Mouse (Mus musculus) midbrain, postnatal 0 days (tissue): ENCODE data around the gene Slc26a1. TPM values are rescaled to one million over a fixed set of nuclear protein-coding genes. Genes with fewer than 3 reads are reported as not detected.

Experiments used
- ATAC-seq: fragments of 200-750 bp; cut with Nextera tagmentation; 2 replicates; pipeline ENCODE4 v1.8.0; 2017; ENCODE audit warnings: moderate number of reproducible peaks, mild to moderate bottlenecking, moderate TSS enrichment, moderate library complexity; ENCODE audit not compliant: low FRiP score
- DNase-seq: peaks from one replicate; pipeline ENCODE4 v3.0.0-alpha.2; 2015; ENCODE audit warnings: low spot score
- H3K27ac ChIP-seq: fragments of 300-500 bp; sonication (generic); 2 replicates; pipeline ENCODE4 v1.5.1; 2014; ENCODE audit warnings: low read depth, mild to moderate bottlenecking, low read length, mixed read lengths
- H3K27me3 ChIP-seq: fragments of 300-500 bp; sonication (generic); 2 replicates; pipeline ENCODE4 v1.6.1; 2014; ENCODE audit warnings: low read length, control low read depth, mixed read lengths; ENCODE audit not compliant: insufficient read depth
- H3K36me3 ChIP-seq: fragments of 300-500 bp; sonication (generic); 2 replicates; pipeline ENCODE4 v1.6.1; 2014; ENCODE audit warnings: low read length, control low read depth, mixed read lengths; ENCODE audit not compliant: insufficient read depth
- H3K4me1 ChIP-seq: fragments of 300-500 bp; sonication (generic); 2 replicates; pipeline ENCODE4 v1.6.1; 2014; ENCODE audit warnings: mild to moderate bottlenecking, control low read depth, antibody characterized with exemption, low read length, mixed read lengths; ENCODE audit not compliant: insufficient read depth
- H3K4me2 ChIP-seq: fragments of 300-500 bp; sonication (generic); 2 replicates; pipeline ENCODE4 v1.6.1; 2014; ENCODE audit warnings: low read depth, mild to moderate bottlenecking, low read length, mixed read lengths; ENCODE audit not compliant: poor library complexity, severe bottlenecking
- H3K4me3 ChIP-seq: fragments of 300-500 bp; sonication (generic); 2 replicates; pipeline ENCODE4 v1.5.1; 2014; ENCODE audit warnings: low read depth, mild to moderate bottlenecking, low read length, moderate library complexity
- H3K9ac ChIP-seq: fragments of 300-500 bp; sonication (generic); replicated peaks from 2 replicates; pipeline ENCODE4 v1.6.1; 2014; ENCODE audit warnings: mild to moderate bottlenecking, low read length, moderate library complexity, mixed read lengths; ENCODE audit not compliant: poor library complexity, severe bottlenecking
- H3K9me3 ChIP-seq: fragments of 300-500 bp; sonication (generic); 2 replicates; pipeline ENCODE4 v1.6.1; 2016; ENCODE audit warnings: low read length, control low read depth
- CTCF ChIP-seq: IDR thresholded peaks from 2 replicates; pipeline ENCODE4 v1.5.1; 2016; ENCODE audit warnings: antibody characterized with exemption, mild to moderate bottlenecking
- WGBS: fragments of 180-500 bp; shearing (Covaris S2); extraction: QIAGEN DNeasy Blood & Tissue Kit; methylation state at CpG from one replicate; pipeline ENCODE4 v1.1.7; 2014; 5-methylcytosine and 5-hydroxymethylcytosine counted together
- polyA plus RNA-seq: library from polyadenylated mRNA; unstranded; fragments of >200 nt; fragmentation: Nextera tagmentation; extraction: Ambion mirVana; gene quantifications from 2 replicates; pipeline ENCODE4 v1.2.1, GENCODE M21; 2015
- total RNA-seq: library from RNA; depleted of rRNA; stranded (reverse); fragments of >200 nt; gene quantifications from 2 replicates; pipeline ENCODE4 v1.2.3, GENCODE M21; 2014; rRNA removed

The Slc26a1 gene
- 9.3 and 10.1 TPM in 2 replicates for total RNA-seq
- polyA plus RNA-seq = 4.2 and 5.3 TPM in 2 replicates

DNA sequence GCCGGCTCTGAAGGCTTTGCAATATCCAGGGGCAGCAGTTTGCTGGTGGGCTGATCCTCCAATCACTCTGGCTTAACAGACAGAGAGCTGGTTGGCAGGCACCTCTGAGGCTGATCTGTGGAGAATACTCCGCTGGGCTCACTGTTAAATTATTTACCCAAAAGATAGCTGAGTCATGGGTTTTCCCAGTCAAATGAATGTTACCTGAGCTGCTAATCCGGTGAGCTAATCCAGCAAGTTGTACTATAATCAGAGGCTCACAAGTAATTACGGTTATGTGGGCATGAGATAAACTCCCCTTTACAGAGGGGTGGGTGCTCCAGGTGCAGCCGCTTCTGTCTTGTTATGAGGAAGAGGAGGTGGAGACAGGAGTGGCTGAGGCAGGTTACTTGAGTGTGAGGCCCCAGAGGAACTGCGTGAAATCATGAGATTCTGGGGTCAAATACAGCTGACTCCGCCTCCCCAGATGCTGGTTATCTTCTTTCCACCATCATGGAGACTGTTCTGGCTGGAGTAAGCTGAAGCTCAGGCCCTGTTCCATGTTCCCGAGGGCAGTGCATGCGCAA lies at the start of gene Slc26a1:
TSS of gene Slc26a1 (minus strand) at position 319 of the 566 bp plus-strand sequence.
- ATAC-seq = no peak
- TF ChIP-seq CTCF = no peak
- DNase-seq = no peak
- Histone ChIP-seq H3K27ac (no peak within 1 kb of the TSS), H3K4me3 (no peak within 1 kb of the TSS), H3K27me3 (no peaks in the 10 kb centered on the region), H3K9me3 (no peaks in the 10 kb centered on the region), H3K4me2 (no peak within 1 kb of the TSS), H3K4me1 (peaks cover 15% of the 10 kb centered on the region), H3K36me3 (peaks cover 7% of the 10 kb centered on the region), H3K9ac (no peak within 1 kb of the TSS)
- 78% methylated on average over 9 of the region's 9 CpGs for WGBS

DNA sequence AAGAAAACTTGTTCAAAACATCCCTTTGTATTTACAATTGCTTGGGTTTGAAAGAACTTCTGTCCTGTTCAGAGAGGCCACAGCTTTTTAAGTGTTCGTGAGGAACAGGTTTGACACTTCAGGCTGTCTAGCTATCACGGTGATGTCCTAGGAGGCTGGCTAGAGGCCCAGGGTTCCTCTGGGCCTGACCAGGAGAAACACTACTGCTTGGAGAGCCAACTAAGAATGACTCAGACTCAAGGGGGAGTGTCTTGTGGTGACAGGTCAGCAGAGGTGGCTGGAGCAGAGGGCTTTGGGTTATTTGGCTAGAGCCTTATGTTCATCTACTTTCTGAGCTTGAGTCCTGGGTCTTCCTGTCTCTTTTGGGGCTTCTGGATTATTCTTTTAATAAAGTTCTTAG lies 48.6 kb upstream of the Slc26a1 start:
- TF ChIP-seq CTCF = no peak
- no peak for ATAC-seq
- WGBS = 89% methylated on average over 2 of the region's 2 CpGs
- Histone ChIP-seq H3K36me3 (no peaks in the 10 kb centered on the region), H3K4me1 (no peaks in the 10 kb centered on the region), H3K27me3 (no peaks in the 10 kb centered on the region), H3K27ac (no peak overlapping the region), H3K9ac (no peak overlapping the region), H3K4me2 (no peak overlapping the region), H3K4me3 (no peak overlapping the region), H3K9me3 (no peaks in the 10 kb centered on the region)
- no peak for DNase-seq

DNA sequence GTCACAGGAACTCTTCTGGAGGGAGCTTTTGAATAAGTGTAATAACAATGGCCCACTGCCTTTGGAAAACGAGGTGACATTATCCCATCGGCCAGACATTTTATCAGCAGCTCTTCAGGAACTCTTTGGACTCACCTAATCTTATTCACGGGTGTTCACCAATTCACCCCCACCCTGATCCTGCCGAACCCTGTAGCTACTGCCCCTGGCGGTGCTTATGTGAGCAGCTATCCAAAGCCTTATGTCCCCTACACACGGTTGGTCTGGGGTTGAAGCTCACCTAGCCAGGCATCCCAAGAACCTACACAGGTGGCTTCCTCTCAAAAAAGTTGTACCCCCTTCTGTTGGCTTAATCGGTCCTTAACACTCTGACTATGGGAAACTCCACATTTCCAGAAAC lies 44.4 kb upstream of the Slc26a1 start:
- WGBS = 65% methylated on average over 7 of the region's 7 CpGs

DNA sequence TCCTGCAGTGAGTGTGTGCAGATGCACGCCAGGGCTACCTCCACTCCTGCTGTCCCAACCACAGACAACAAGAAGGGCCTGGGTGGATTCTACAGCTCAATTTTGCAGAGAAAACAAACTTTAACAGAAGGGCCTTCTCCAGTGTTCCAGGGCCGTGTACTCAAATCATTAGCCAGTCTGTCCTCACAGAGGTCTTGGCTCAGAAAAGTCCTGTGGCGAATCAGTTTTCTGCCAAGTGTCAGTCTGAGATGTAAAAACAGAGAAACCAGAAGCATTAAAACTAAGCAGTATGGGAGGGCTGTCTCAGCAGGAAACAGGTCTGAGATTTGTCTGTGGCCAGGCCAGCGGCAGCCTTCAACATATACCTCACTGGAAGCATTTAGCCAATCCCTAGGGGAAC lies 42.7 kb upstream of the Slc26a1 start:
- WGBS = 38% methylated on average over 4 of the region's 4 CpGs

More for the DNA sequence above, 44.4 kb upstream of the Slc26a1 start:
- Histone ChIP-seq H3K4me2 (no peak overlapping the region), H3K27ac (no peak overlapping the region), H3K27me3 (no peaks in the 10 kb centered on the region), H3K4me1 (no peaks in the 10 kb centered on the region), H3K9ac (no peak overlapping the region), H3K9me3 (no peaks in the 10 kb centered on the region), H3K36me3 (no peaks in the 10 kb centered on the region), H3K4me3 (no peak overlapping the region)
- no peak for TF ChIP-seq CTCF
- ATAC-seq = no peak
- no peak for DNase-seq

DNA sequence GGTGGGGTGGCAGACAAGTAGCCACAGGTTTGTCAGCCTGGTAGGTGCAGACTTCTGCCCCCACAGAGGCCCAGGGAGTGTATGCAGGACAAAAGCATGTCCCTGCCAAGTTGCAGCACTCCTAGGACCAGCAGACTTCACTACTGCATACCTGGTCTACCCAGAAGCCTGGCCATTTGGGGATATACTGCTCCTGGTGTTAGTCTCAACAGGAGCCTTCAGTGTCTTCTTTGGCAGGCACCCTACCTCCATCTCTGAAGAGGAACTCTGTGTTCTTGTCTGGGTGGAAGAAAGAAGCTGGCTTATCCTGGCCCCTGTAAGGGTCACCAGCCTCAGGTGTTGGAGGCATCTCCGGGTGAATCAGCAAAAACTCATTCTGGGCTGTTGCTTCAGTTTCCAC lies 40.6 kb upstream of the Slc26a1 start:
- no peak for ATAC-seq
- DNase-seq = no peak
- Histone ChIP-seq H3K4me1 (no peaks in the 10 kb centered on the region), H3K27me3 (no peaks in the 10 kb centered on the region), H3K27ac (no peak overlapping the region), H3K36me3 (no peaks in the 10 kb centered on the region), H3K4me2 (no peak overlapping the region), H3K4me3 (no peak overlapping the region), H3K9ac (no peak overlapping the region), H3K9me3 (no peaks in the 10 kb centered on the region)
- TF ChIP-seq CTCF = no peak
- WGBS = 88% methylated on average over 1 of the region's 1 CpGs

More for the DNA sequence above, 42.7 kb upstream of the Slc26a1 start:
- H3K4me2 ChIP-seq = no peak overlapping the region
- H3K27me3 ChIP-seq = no peaks in the 10 kb centered on the region
- H3K9me3 ChIP-seq = no peaks in the 10 kb centered on the region
- DNase-seq (peak; percentile 72), ATAC-seq (no peak)
- H3K9ac ChIP-seq = no peak overlapping the region
- H3K36me3 ChIP-seq = no peaks in the 10 kb centered on the region
- H3K27ac ChIP-seq = no peak overlapping the region
- TF ChIP-seq CTCF = no peak
- H3K4me1 ChIP-seq = no peaks in the 10 kb centered on the region
- no peak overlapping the region for H3K4me3 ChIP-seq

DNA sequence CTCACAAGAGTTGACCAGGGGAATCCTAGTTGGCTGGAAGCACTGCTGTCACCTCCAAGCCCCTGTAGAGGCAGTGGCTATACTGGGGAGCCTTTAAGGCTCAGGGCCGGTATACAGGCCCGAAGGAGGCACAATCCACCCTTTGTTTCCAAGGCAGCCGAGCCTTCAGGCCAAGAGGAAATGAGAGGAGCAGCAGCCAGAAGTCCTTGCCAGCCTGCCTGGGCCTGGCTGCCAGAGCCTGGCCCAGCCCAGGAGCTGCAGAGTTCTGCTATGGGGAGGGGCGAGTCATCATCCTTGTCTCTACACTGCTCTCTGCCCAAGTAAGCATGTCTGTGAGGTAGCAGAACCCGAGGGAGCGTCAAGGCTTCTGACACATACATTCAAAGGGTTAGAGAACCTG lies 38.8 kb upstream of the Slc26a1 start:
- Histone ChIP-seq H3K9ac (no peak overlapping the region), H3K4me1 (no peaks in the 10 kb centered on the region), H3K27ac (no peak overlapping the region), H3K4me3 (no peak overlapping the region), H3K4me2 (no peak overlapping the region), H3K9me3 (no peaks in the 10 kb centered on the region), H3K27me3 (no peaks in the 10 kb centered on the region), H3K36me3 (no peaks in the 10 kb centered on the region)
- DNase-seq (peak; percentile 77), ATAC-seq (peak; percentile 69)
- 66% methylated on average over 6 of the region's 6 CpGs for WGBS
- TF ChIP-seq CTCF = no peak
